Mouse (Mus musculus): Measurements from ENCODE around the gene Cul9.

GRCm38 (mm10) chr17:46476601-46477000, 69.6 kb downstream of the Cul9 start:
- TF ChIP-seq CTCF (conservative IDR thresholded peaks at IDR 0.05; ENCODE audit: low read length) = no peak
- no peak for TF ChIP-seq POU5F1 (IDR thresholded peaks at IDR 0.05; ENCODE audit: borderline replicate concordance, low read length)
